Mouse (Mus musculus) liver, embryonic 14.5 days (tissue): ENCODE measurements around the gene Rnf182. TPM values are rescaled to one million over a fixed set of nuclear protein-coding genes. Genes with fewer than 3 reads are reported as not detected.

ENCODE experiments used
- ATAC-seq: fragments of 200-750 bp; cut with Nextera tagmentation; 2 replicates; pipeline ENCODE4 v1.8.0; 2017; ENCODE audit warnings: moderate number of reproducible peaks, mild to moderate bottlenecking, moderate library complexity; ENCODE audit not compliant: insufficient read depth
- DNase-seq, 3 experiments: peaks; one replicate each; pipeline ENCODE4 v3.0.0-alpha.2; 2012 to 2013; ENCODE audit warnings: low read depth in 3 of 3, low spot score in 3 of 3
- H3K27ac ChIP-seq: fragments of 300-500 bp; sonication (generic); 2 replicates; pipeline ENCODE4 v1.5.1; 2014; ENCODE audit warnings: moderate library complexity, mild to moderate bottlenecking, control low read depth, inconsistent platforms
- H3K27me3 ChIP-seq: fragments of 300-500 bp; sonication (generic); 2 replicates; pipeline ENCODE4 v1.6.1; 2014; ENCODE audit warnings: mild to moderate bottlenecking, low read length, moderate library complexity; ENCODE audit not compliant: control insufficient read depth, insufficient read depth
- H3K36me3 ChIP-seq: fragments of 300-500 bp; sonication (generic); replicated peaks from 2 replicates; pipeline ENCODE4 v1.6.1; 2014; ENCODE audit warnings: low read depth; ENCODE audit not compliant: control insufficient read depth, insufficient read depth
- H3K4me1 ChIP-seq, 2 experiments: fragments of 200-500 bp in 1 of 2; fragments of 300-500 bp in 1 of 2; sonication (generic) in 1 of 2; replicated peaks; 2 replicates each; pipeline ENCODE4 v1.6.1; 2012 to 2014; ENCODE audit warnings: antibody characterized with exemption in 1 of 2, inconsistent platforms in 1 of 2, low read length in 1 of 2; ENCODE audit not compliant: control insufficient read depth in 2 of 2, insufficient read depth in 2 of 2
- H3K4me2 ChIP-seq: fragments of 300-500 bp; sonication (generic); 2 replicates; pipeline ENCODE4 v1.6.1; 2014; ENCODE audit warnings: low read depth, mild to moderate bottlenecking, control low read depth, moderate library complexity
- H3K4me3 ChIP-seq, 2 experiments: fragments of 200-500 bp in 1 of 2; fragments of 300-500 bp in 1 of 2; sonication (generic) in 1 of 2; 2 replicates each; pipeline ENCODE4 v1.5.1; 2012 to 2014; ENCODE audit warnings: low read depth in 2 of 2, low read length in 2 of 2, mild to moderate bottlenecking in 2 of 2, control low read depth in 1 of 2, inconsistent platforms in 1 of 2, moderate library complexity in 1 of 2; ENCODE audit not compliant: insufficient read depth in 1 of 2
- H3K9ac ChIP-seq: fragments of 300-500 bp; sonication (generic); replicated peaks from 2 replicates; pipeline ENCODE4 v1.6.1; 2014; ENCODE audit warnings: mild to moderate bottlenecking, control low read depth, moderate library complexity
- H3K9me3 ChIP-seq: fragments of 300-500 bp; sonication (generic); 2 replicates; pipeline ENCODE4 v1.6.1; 2016; ENCODE audit warnings: low read length, mixed read lengths; ENCODE audit not compliant: control insufficient read depth
- CTCF ChIP-seq: IDR thresholded peaks from 2 replicates; pipeline ENCODE4 v1.5.1; 2016; ENCODE audit warnings: antibody characterized with exemption, low read depth, control low read depth
- EP300 ChIP-seq: IDR thresholded peaks from 2 replicates; pipeline ENCODE4 v1.6.1; 2016; ENCODE audit warnings: antibody characterized with exemption, low read depth
- WGBS: fragments of 180-500 bp; shearing (Covaris S2); extraction: QIAGEN DNeasy Blood & Tissue Kit; methylation state at CpG from one replicate; pipeline ENCODE4 v1.1.7; 2014; ENCODE audit not compliant: insufficient replicate concordance; 5-methylcytosine and 5-hydroxymethylcytosine counted together
- polyA plus RNA-seq, 2 experiments: library from polyadenylated mRNA; depleted of rRNA in 1 of 2; stranded (reverse) in 1 of 2; unstranded in 1 of 2; fragments of >200 nt; fragmentation: Nextera tagmentation in 1 of 2; extraction: Ambion mirVana in 1 of 2; gene quantifications; 2 replicates each; pipeline versions ENCODE4 v1.2.1 to v1.2.3; 2012 to 2014

Gene Rnf182
- polyA plus RNA-seq, 2 experiments: 0.05 to 0.07 TPM

DNA sequence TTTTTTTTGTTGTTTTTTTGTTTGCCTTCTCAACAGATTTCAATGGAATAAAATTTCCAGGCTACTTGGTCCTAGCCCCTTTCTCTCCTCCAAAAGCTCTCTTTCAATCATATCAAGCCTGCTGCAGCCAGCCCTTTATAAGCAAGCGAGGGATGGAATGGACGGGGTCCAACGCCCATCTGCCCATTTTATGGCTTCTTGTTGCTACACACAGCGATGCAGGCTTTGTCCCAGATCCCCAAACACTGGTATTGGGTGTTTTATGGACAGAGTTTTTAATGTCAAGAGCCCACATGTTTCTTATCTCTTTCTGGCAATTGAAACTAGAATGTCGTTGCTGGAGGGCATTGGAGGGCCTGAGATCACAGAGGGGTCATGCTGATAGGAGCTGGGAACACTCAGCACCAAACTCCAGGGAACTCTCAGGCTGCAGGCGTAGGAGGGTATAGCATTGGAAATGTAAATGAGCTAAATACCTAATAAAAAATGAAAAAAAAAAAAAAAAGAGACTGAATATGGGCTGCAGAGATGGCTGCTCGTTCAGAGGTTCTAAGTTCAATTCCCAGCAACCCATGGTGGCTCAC lies 89.1 kb downstream of the Rnf182 start:
- Histone ChIP-seq H3K27ac (no peak overlapping the region), H3K4me1 (no peaks in the 10 kb centered on the region), H3K36me3 (no peaks in the 10 kb centered on the region), H3K9me3 (no peaks in the 10 kb centered on the region), H3K4me3 (no peak overlapping the region), H3K9ac (no peak overlapping the region), H3K27me3 (no peaks in the 10 kb centered on the region), H3K4me2 (no peak overlapping the region)
- DNase-seq (no peak), ATAC-seq (no peak)
- TF ChIP-seq EP300: no peak
- no peak for TF ChIP-seq CTCF
- 44% methylated on average over 7 of the region's 7 CpGs for WGBS

DNA sequence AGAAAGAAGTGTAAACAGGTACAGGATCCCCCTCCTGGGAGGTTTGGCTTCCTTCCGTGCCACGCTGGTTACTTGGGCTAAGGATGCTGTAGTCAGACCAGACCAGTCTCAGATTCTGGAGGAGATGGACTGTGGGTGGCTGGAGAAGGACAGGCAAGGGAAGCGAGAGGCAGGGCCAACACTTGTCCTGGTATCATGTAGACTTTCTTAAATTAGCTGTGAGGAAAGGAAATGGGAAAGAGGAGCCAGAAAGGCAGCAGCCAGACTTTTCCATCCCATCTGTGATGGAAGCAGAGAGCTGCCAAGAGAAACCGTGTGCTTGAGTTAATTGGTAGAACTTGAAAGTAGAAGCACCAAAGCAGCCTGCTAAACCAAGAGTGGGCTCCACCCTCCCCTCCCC lies 90.9 kb downstream of the Rnf182 start:
- ATAC-seq (no peak), DNase-seq (no peak)
- Histone ChIP-seq H3K36me3 (no peaks in the 10 kb centered on the region), H3K27ac (no peak overlapping the region), H3K4me3 (no peak overlapping the region), H3K9ac (no peak overlapping the region), H3K9me3 (no peaks in the 10 kb centered on the region), H3K27me3 (no peaks in the 10 kb centered on the region), H3K4me1 (no peaks in the 10 kb centered on the region), H3K4me2 (no peak overlapping the region)
- WGBS: 60% methylated on average over 4 of the region's 4 CpGs
- TF ChIP-seq CTCF (no peak), EP300 (no peak)

DNA sequence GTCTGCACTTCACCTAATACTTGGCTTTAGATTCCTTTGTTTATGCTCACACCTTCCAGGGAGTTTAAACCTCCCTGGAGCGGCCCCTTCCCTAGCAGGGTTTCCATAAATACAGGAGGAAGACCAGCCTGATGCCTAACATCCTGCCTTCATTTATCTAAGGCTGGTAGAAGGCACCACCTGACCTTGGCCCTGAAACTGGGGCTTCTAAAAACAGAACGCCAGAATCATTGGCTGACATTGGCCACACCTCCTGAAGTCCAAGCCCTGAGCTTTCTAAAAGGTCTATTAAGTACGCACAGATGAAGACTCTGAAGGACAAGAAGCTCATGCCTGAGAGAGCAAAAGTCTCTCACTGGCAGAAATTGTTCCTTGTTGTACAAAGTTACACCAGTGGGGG lies 94.0 kb downstream of the Rnf182 start:
- Histone ChIP-seq H3K4me3 (no peak overlapping the region), H3K27me3 (no peaks in the 10 kb centered on the region), H3K4me2 (no peak overlapping the region), H3K4me1 (no peaks in the 10 kb centered on the region), H3K9ac (no peak overlapping the region), H3K36me3 (no peaks in the 10 kb centered on the region), H3K27ac (no peak overlapping the region), H3K9me3 (no peaks in the 10 kb centered on the region)
- ATAC-seq: no peak
- DNase-seq: no peak
- 51% methylated on average over 3 of the region's 3 CpGs for WGBS
- TF ChIP-seq CTCF: no peak
- TF ChIP-seq EP300: no peak

DNA sequence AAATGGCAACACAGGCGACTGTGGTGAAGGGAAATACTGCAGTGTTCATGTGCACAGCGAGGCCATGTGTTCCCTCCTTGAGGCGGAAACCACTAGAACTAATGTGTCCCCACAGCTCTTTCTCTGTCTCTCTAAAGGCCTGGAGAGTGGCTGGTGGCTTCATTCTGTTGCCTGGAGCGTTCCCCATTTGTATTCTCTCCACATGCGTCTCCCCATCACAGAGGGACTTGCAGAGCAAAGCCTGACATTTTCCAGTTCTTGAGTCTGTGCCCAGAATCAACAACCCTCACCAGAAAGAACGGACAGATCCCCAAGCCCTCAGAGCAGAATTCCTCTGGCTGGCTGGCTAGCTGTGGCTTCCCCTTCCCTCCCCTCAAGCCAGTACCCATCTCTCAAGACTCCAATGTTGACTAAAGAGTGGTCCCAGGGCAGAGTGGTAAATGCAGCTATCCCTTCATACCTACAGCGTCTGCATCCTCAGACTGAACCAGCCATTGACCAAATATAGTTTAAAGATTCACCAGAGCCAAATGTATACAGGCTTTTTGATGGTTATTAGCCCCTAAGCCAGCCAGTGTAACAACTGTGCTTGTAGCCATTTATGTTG lies 96.3 kb downstream of the Rnf182 start:
- no peak for ATAC-seq
- Histone ChIP-seq H3K4me3 (no peak overlapping the region), H3K9ac (no peak overlapping the region), H3K36me3 (no peaks in the 10 kb centered on the region), H3K9me3 (no peaks in the 10 kb centered on the region), H3K27me3 (no peaks in the 10 kb centered on the region), H3K27ac (no peak overlapping the region), H3K4me2 (no peak overlapping the region), H3K4me1 (no peaks in the 10 kb centered on the region)
- DNase-seq: no peak
- TF ChIP-seq EP300 (no peak), CTCF (no peak)
- WGBS: 60% methylated on average over 7 of the region's 7 CpGs

DNA sequence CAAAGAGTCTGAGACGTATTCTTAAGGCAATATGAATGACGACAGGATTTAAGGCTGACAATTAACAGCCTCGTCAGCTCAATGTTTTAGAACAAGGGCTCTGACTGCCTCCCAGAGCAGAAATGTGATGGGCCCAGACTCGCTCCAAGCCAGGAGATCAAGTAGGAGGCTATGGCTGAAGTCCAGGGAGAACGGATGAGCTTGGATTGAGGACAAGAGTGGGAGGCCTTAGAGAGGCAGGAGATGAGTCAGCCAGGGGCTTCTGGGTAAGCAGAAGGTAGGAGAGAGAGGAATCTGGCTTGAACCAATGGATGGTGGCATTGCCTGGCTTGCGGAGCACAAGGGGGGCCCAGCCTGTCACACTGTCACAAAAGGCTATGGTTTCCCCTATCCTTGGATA lies 99.2 kb downstream of the Rnf182 start:
- H3K27me3 ChIP-seq: no peaks in the 10 kb centered on the region
- 67% methylated on average over 6 of the region's 6 CpGs for WGBS
- no peak overlapping the region for H3K9ac ChIP-seq
- no peaks in the 10 kb centered on the region; a peak in 1 of 4 replicates for H3K4me1 ChIP-seq
- H3K4me2 ChIP-seq: no peak overlapping the region
- H3K4me3 ChIP-seq: no peak overlapping the region
- no peaks in the 10 kb centered on the region for H3K36me3 ChIP-seq
- no peaks in the 10 kb centered on the region for H3K9me3 ChIP-seq
- DNase-seq (no peak), ATAC-seq (no peak)
- H3K27ac ChIP-seq: no peak overlapping the region
- TF ChIP-seq EP300: no peak
- no peak for TF ChIP-seq CTCF
